Mouse (Mus musculus) embryo, embryonic 10.5 days (tissue): Measurements from ENCODE around the gene Vps41.

Experiments
- DNase-seq: peaks from one replicate; pipeline ENCODE4 v3.0.0-alpha.2; 2015; ENCODE audit warnings: low spot score

Vps41 gene

DNA sequence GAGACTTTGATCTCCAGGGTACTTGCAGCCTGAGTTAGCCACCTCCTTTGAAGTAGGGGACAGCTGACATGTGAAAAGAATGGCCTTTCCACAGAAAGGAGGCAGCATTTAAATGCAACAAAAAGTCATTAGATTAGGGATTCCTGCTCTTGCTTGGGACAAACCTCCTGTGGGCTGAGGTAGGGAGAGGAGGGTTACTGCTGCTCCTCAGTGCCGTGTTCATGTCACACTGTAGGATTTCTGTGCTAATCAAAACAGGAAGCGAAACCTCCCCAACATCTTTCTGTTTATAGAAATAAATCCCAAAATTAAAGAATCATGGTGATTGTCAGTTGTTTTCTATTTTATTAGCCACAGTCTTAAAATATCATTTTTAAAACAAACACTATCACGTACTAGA, 77.4 kb downstream of the Vps41 start:
- no peak for DNase-seq

DNA sequence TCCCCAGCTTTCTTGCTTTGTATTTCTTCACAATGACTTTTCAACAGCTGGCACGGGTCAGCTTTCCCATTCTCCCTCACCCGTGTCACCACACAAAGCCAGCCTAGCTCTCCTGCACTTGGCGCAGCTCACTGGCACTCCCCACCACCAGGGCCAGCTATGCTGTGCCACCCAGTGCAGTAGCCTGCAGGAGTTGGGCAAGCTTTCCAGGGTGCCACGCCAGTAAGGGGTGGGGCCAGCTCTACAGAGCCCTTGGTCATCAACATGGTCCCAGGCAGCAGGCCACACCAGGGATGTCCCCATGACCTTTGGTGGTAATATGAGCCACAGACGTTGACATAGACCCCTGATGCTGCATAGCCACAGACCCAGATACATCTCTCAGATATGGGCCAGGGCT, 80.5 kb downstream of the Vps41 start:
- DNase-seq = no peak

DNA sequence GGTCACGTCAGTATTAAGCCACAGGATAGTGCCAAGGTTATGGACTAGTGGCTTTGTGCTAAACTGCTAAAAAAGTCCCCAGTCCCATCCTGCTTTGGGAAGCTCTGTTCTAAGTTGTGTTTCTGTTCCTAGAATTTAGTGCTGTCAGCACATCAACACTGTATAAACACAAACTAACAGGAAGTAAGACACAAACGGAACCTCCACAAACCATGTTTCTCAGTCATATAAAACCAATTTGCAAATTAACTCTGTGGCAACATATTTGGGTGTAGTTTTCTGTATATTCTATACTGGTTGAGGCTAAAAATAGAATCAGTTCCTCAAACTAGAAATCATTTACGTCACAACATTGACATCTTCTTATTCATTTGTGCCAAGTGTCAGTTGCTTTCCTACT, 83.3 kb downstream of the Vps41 start:
- DNase-seq = no peak

DNA sequence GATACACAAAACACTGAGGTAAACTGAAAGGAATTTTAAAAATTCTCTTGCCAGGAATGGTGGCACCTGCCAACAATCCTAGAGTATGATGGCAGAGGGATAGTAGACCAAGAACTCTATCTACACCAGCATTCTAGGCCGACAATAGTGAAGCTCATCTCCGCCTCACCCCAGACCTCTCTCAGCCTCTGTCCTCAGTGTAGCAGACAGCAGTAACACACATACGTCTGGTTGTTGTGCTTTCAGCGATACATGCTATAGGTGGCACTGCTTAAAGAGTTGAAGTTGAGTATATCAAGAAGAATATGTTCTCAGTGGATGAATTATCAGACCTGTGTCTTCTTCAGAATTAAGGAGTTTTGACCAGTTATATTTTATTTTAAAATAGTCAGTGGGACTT, 92.4 kb downstream of the Vps41 start:
- DNase-seq = no peak

DNA sequence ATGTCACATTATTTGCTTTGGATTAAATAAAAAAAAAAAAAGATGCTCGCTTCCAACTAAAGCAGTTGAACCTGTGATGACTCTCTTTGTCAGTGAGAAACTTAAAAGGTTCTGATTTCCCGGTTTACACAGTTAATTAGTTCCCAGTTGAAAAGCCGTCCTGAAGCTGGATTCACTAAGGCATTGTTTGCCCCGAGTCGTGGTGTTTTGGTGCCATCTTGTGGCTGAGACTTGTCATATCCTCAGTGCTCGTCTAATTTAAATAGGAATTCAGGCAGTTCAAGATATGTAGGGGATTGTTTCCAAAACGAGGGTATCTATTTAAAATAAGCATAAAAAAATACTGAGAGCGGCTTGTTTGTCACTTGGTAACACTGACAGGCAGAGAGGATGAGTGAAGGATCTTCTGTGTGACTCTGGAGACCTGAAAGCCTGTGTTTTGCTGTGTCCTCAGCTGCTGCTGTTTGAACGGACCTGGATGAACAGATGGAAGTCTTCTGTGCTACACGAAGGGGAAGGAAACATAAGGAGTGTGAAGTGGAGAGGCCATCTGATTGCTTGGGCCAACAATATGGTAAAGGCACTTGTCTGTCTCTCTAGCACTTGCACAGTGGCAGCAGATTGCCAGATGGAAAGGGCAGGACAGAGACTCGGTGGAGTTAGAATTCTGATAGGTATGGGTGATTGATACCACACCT, 93.0 kb downstream of the Vps41 start:
- peak; percentile 92 for DNase-seq

DNA sequence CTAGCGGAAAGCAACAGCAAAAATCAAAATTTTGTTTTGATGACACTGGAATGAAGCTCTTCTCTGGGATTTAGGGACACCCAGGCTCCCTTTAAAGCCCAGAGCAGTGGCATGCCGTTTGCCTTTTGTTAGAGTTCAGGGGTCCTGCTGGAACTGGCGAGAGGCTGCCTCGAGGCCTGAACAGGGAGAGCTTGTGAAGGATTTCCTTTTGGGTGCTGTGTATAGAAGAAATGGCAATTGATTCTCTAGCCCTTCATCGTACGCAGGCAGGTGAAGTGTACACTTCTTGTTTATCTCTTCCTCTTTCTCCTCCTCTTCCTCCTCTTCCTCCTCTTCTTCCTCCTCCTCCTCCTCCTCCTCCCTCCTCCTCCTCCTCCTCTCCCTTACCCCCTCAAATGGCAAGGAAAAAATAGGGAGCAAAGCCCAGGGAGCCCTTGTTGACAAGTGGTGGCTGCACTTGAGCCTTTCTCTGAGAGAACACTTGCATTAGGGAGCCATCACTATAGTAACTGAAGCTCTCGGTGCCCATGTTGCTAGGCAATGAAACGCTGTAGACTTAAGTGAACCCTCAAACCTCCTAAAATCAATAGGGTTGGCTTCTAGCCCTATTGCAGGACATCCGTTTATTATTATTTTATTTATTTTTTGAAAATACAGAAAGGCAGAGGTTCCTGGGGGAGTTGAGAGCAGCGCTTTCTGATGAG, 107.5 kb downstream of the Vps41 start:
- no peak for DNase-seq

DNA sequence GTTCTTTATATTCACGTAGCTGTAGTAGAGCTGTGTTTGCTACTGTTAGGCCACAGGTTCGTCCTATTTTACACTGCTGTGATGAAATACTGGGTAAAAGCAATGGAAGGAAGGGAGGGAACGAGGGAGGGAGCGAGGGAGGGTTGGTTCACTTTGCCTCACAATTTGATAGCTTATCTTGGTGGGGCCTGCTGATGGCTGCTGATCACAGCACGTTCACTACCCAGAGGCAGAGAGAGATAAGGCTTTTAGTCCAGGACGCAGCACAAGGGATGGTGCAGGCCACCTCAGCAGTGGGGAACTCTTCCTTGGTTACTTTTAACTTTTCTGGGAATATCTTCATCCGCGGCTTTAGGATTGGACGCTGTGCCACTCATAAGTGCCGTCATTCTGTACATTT, 109.9 kb downstream of the Vps41 start:
- no peak for DNase-seq

DNA sequence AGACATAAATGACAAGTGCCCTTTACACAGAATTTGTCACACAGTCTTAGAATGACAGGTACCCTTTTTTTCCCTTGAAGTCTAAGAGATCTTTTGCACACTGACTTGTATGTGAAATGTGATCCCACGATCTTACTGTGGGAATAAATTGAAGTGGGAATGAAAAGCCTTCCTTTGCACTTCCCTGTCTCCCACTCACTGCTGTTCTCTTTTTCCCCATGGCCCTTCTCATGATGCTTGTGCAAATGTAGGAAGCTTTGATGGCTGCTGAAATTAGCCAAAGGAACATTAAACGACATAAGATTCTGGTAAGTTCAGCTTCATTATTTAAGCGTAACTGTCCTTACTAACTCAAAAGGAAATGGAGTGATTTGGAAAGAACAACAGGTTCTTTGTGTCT, 113.4 kb downstream of the Vps41 start:
- no peak for DNase-seq

DNA sequence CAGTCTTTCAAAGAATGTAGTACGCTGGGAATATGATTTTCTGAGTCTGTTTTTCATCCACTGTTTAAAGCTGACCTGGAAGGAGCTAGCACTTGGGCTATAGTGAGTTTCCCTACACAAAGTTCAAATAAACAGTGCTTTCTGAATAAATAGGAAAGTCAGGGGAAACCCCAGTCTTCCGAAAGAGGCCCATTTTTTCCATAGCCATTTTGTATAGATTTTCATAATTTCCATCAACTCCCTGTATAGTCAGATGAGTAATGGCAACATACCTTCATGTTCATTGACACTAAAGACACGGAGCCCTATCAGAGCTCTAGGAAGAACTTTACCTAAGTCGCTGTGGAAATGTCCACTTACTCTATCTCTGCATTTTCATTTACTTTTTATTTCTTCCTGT, 122.1 kb downstream of the Vps41 start:
- DNase-seq = no peak

DNA sequence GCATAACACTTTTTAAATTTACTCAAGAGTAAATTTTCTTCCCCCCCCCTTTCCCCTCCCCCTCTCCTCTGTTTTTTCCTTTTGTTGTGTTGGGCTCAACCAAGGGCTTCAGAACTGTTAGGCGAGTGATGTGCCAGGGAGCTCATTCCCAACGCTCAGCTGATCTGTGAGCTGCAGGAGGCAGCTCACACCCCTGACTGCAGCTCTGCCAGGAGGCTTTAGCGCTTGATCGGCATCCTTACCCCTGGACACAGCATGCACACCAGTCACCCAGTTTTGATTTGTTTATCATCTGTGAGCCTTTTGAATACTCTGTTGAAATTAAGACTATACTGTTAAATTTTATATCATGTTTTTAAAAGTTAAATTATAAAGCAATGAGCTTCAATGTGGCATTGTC, 123.3 kb downstream of the Vps41 start:
- no peak for DNase-seq

DNA sequence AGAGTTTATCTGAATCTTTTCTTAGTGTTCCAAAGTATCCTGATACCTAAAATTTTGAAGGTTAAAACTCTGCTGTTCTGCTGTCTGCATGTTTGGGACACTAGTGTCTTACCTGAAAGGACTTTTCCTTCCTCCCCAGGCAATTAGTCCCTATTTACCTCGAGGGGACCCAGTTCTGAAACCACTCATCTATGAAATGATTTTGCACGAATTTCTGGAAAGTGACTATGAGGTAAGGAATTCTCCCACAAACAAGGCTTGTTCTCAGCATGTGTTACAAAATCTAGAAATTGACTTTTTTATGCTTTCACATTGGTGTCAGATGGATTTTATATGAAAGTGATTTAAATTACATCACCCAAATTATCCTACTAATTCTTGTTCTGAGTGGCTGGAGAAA, 123.9 kb downstream of the Vps41 start:
- no peak for DNase-seq

DNA sequence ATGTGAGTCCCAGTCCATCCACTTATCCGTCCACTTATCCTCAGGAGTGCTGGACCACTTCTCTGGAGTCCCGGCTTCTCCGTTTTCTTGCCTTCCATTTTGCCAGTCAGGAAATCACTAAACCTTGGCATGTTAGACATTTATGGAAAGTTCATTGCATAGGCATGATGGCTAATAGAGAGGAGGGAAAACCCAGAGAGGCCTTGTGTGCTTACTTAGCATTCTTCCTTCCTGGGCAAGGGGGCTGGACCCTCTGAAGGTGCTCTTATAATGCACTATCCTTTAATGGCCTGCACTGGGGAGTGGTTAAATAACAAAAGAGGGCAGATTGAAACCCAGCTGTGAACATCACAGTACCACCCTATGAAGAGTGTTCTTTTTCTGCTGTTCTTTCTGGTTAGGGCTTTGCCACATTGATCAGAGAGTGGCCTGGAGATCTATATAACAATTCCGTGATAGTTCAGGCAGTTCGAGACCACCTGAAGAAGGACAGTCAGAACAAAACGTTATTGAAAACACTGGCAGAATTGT, 124.7 kb downstream of the Vps41 start:
- no peak for DNase-seq

DNA sequence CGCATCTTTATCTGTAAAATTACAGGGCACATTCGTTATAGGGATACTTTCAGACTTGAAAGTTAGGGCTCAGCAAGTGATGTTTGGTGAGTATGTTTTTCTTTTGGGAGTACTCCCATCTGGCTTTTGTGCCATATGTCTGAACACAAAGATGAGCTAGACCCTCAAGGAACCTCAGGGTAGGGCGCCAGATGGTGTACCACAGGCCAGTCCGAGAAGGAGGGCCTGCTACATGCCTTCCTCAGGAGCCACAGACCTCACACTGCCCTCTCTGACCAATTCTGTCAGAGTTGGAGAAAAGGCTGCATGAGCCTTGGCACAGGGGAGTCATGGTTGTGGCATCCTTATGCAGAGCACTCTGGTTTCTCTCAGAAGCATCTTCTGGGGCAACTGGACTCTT, 125.5 kb downstream of the Vps41 start:
- no peak for DNase-seq

DNA sequence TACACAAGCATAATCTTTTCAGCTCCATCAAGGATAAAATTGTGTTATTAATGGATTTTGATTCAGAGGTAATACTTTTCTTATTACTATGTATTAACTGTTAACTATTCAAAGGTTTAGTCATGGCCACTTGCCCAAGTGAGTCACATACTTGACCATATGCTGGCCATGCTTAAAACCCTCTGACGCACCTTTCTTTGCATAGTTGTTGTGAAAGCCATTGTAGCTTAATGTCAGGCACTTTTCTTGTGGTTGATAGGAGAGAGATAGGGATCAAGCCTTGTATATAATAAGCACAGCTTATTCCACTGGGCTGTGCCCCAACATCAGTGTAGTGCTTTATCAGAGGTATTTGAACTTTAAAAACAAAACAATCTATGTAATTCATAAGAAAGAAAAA, 126.5 kb downstream of the Vps41 start:
- no peak for DNase-seq

DNA sequence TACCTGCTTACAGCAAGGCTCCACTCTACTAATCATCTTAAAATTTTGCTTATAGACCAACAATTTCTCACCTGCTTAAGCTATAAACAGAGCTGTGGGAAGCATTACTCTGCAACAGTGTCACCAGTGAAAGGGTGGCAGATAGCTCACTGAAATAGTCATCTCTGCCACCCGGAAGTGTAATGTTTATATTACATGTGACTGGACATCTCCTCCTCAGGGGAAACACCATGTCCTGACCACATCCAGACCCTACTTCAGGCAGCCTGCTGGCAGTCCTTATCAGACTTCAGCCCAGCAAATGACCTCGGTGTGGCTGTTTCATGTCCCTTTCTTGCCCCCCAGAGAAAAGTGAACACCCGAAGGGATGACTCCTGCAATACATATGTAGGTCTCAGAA, 130.3 kb downstream of the Vps41 start:
- DNase-seq = no peak

DNA sequence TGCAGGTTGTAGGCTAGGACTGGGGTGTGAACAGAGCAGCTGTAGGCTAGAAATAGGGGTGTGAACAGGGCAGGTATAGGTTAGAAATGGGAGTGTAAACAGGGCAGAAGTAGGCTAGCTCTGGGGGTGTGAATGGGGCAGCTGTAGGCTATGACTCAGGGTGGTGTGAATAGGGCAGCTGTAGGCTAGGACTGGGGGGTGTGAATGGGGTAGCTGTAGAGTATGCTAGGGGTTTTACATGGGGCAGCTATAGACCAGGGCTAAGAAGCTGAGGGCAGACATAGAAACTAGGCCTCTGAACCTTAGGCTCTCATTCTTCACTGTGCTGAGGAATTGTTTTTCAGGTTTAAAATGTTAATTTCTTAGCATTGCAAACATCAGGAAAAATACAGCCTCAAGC, 132.5 kb downstream of the Vps41 start:
- DNase-seq = no peak

DNA sequence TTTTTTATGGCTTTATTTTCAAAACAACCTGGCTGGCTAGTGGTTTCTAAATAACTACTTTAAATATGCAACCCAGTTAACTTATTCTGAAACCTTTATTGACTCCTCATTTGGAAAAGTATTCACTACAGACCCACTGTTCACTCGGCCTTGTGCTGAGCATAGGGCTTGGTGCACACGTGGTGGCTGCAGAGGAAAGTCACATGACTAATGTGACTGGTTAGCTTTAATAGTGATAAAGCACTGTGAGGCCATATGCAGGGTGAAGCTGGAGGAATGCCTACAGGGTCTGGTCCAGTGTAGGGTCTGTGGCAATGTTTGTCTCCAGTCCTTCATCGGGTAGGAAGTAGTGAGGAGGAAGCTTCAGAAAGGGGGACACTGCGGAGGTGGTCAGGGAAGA, 134.1 kb downstream of the Vps41 start:
- no peak for DNase-seq

DNA sequence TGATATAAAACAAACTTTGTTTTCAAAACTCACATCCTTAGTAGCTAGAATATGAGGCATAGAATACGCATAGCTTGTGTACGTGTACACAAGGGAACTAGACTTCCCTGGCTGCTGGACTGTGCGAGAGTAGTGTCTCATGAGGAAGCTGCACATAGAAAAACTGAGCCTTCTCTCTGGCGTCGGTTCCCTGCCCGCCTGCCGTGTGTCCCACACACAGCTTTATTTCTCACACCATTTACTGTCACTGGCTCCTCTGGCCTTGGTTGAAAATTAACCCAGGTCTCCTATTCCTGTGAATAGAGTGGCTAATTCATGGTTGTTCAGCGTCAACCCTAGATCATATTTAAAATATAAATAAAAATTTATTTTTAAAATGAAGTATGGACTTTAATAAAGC, 135.6 kb downstream of the Vps41 start:
- no peak for DNase-seq

DNA sequence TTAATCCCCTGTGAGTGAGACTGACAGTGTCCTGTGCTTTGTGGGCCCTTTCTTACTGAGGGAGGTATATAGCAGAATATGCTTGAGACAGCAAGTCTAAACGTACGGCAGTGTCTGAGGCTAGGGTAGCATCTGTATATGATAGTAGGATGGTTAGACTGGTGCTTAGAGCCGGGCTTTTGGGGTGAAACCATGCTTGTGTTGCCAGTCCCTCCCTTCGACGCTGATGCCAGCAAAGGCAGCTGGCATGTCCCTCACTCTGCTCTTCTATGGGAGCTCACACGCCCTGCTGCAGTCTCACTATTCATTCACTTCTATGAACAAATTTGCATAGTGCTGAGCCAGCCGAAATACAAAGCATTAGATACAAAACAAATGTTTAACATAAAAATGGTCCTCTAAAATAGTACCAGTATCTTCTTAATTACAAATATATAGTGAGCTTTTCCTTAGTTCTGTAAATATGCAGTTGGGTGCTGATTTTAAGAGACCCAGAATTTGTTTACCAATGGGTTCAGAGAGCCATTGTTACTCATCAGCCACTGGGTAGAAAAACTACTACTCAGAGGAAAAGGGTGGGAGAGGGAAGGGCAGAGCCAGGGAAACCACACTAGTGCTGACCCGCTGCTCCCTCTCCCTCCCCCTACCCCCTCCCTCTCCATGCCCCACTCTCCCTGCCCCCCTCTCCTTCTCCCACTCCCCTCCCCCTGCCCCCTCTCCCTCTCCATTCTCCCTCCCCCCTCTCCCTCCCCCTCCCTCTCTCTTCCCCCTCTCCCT, 139.1 kb downstream of the Vps41 start:
- no peak for DNase-seq

DNA sequence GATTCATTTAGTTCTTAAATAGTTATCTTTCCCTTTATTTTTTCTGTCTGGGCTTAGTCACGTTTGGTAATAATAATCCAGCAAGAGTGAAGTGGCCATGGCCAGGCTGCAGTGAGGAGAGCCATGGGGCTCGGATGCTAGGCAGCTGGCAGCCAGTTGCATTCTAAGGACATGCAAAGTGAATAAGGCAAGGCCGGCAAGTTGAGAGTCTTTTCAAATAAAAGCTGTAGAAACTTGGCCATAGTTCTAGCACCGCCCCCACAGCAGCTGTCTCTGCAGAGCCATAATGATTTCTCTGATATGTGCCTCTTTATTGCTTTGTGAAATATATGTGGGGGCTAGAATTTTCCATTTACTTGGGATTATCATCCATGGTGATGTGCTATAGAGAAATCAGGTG, 141.1 kb downstream of the Vps41 start:
- no peak for DNase-seq

DNA sequence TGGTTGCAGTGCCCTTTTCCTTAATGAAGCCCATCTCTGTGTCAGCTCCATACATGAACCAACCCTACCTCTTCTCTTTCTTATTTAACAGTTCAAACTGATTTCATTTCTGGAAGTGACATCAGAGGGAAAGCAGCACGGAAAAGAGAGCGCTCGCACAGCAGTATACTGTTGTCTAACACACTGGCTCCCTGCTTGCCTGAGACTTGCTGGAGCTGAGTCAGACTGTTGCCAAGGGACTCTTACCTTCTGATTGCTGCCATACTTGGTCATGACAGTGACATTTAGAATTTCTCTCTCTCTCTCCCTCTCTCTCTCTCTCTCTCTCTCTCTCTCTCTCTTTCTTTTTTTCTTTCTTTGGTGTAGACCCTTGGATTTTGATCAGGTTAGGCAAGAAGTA, 142.3 kb downstream of the Vps41 start:
- DNase-seq = no peak

DNA sequence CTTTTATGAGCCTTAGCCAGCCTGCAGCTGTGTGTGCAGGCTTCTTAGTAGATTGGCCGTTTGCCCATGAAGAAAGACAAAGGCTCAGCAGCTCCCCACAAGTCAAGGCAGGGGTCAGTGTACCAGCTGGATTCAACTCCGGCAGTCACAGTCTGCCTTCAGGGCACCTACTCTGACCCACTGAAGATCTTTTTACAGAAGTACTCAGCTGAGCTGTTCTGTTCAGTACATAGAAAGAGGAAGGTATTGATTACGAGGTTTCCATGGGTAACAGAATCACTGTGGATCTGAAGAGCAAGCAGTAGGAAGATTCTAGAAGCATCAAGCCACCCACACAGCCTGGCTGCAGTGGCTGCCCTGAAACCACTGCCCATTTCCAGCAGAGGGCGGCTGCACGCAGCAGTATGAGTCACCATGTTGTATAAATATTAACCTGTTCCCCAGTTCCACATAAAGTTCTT, 151.0 kb downstream of the Vps41 start:
- peak; percentile 36 for DNase-seq

DNA sequence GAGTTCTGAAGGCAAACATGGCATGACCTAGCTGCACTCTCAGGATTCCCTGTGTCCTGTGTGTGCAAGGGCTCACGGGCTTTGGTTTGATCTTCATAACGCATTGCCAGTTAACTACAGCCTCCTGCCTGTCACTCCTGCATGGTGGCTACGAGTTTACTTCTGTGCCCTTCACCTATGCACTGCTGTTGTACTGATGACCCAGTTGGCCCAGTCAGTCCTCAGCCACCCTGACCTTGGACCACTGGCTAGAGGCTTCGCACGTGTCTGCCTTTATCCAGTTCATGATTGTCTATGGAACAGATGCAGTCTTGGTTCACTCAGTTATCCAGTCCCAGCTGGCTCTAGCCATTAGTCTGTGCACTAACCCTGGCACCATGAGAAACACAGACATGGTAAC, 151.7 kb downstream of the Vps41 start:
- DNase-seq = no peak
